Mouse (Mus musculus) liver, embryonic 14.5 days (tissue): ENCODE data around the gene Sprr2a2.
"Not testable (repeated sequence)": the region's sequence is repeated elsewhere in the genome, so short reads cannot be mapped to it uniquely, and the experiment has no call there.

Experiments used
- CTCF ChIP-seq: IDR thresholded peaks from 2 replicates; pipeline ENCODE4 v1.5.1; 2016; ENCODE audit warnings: antibody characterized with exemption, low read depth, control low read depth
- EP300 ChIP-seq: IDR thresholded peaks from 2 replicates; pipeline ENCODE4 v1.6.1; 2016; ENCODE audit warnings: antibody characterized with exemption, low read depth

GRCm38 (mm10) chr3:92280963-92281606 lies 65.4 kb downstream of the Sprr2a2 start:
- TF ChIP-seq CTCF, EP300: not testable (repeated sequence)
